Mouse (Mus musculus): ENCODE measurements around the gene Urad.

Urad gene

DNA sequence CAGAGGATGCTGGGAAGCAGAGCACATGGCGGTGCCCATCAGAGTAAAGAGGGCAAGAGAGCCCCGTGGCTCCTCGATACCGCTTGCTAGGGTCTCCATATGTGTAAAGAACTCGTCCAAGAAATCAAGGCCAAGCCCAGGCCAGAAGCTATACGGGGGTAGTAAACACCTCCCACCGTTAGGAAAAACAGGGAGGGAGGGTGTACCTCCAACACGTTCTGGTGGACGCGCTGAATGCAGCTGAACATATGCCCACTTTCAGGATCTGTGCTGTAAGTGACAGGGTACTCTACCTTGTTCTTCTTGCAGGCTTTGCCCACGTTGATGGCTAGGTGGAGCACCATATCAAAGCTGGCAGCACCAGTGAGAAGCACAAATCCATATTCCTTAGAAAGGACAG lies 3.7 kb upstream of the Urad start:
- no peak for DNase-seq (ENCODE audit: low read depth, low spot score)

DNA sequence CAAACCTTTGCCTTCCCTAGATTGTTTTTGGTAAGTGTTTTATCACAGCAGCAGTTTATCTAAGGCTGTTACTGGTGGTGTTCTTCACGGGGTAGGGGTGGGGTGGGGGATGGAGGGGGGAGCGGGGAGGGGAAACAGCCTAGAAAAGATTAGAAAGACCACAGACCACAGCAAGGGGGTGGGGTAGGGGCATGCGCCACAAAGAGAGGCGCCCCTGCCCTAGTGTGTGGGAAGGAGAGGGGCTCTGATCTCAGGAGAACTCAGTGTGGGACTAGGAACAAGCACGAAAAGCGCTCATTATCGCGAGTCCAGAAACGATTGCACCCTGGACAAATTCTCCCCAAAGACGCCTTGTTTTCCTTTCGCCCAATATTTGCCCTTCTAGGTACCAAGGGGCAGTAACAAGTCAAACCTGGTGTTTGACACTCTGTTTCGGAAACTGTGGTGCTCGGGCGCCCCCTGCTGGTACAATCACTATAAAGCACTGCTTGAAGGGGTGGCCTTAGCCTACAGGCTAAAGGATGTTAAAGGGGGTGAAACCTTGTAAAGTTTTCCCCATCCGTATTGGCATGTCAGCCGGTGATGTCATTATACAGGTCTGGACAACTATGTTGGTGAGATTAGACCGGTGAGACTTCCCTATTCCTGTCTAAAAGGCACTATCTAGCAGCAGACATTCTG lies 1.1 kb upstream of the Urad start:
- DNase-seq (ENCODE audit: low read depth, low spot score), result no peak

- DNase-seq (ENCODE audit: low read depth, low spot score), result peak; percentile 74
Measured at GRCm38 (mm10) chr5:147319653-147320052, 2.6 kb downstream of the Urad start.

GRCm38 (mm10) chr5:147317991-147318390 lies 4.2 kb downstream of the Urad start:
- no peak for DNase-seq (ENCODE audit: low read depth, low spot score)

DNA sequence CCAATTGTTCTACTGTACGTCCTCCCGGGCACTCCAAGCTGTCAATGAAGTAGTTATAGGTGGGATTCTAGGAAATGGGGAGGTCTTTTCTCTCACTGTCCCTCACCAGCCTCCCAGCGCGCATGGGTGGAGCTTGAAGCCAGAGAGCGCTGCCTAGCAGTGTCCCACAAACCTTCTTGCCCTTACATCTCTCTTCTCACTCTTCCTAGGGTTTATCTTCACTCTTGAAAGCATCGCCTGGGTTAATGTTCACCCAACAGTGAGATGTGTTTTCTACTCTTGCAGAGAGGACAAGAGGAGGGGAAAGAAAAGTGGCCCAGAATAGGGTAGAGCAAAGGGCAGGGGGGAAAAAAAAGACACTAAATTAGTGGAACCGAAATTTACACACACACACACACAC lies 4.9 kb downstream of the Urad start:
- no peak for DNase-seq (ENCODE audit: low read depth, low spot score)

GRCm38 (mm10) chr5:147315432-147316075 lies 6.7 kb downstream of the Urad start:
- no peak for DNase-seq (ENCODE audit: low read depth, low spot score)

GRCm38 (mm10) chr5:147314646-147315431 lies 7.4 kb downstream of the Urad start:
- DNase-seq (ENCODE audit: low read depth, low spot score), result no peak

DNA sequence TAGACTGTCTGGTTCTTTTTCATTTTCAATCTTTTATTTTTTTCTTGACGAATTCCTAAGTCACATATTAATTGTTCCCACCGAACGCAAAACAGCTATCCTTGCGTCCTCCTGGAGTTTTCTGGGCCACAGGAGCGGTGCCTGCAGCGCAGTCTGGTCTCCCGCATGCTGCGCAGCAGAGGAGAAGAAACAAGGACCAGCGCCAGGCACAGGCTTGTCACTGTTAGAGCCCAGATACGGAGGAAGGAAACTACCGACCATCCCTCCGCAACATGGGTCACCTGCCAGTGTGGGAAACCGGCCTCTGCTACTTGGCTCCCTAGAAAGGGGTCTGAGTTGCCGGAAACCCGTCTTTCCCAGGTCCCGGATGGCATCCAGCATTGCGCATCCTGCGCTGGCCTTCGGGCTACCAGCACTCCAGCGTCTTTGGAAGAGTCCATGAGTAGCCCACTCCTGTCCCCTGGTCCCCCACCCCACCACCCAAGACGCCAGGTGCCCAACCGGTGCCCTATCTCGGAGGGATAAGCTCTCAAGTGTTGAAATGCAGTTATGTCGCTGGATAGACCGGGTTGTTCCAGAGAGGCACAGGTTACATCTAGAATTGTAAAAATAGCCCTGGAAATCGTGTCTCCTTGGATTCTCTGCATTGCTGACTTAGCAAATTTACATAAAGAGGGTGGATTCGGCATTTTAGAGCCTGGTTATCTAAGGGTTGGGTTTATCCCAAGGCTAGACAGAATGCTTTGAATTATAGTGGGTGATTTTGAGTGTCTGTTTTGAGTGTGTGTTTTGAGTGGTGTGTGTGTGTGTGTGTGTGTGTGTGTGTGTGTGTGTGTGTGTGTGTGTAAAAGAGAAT lies 9.2 kb downstream of the Urad start:
- no peak for DNase-seq (ENCODE audit: low read depth, low spot score)

- DNase-seq (ENCODE audit: low read depth, low spot score), result no peak
Measured at GRCm38 (mm10) chr5:147309786-147310185, 12.5 kb downstream of the Urad start.

GRCm38 (mm10) chr5:147308451-147308850 lies 13.8 kb downstream of the Urad start:
- DNase-seq (ENCODE audit: low read depth, low spot score), result no peak

DNA sequence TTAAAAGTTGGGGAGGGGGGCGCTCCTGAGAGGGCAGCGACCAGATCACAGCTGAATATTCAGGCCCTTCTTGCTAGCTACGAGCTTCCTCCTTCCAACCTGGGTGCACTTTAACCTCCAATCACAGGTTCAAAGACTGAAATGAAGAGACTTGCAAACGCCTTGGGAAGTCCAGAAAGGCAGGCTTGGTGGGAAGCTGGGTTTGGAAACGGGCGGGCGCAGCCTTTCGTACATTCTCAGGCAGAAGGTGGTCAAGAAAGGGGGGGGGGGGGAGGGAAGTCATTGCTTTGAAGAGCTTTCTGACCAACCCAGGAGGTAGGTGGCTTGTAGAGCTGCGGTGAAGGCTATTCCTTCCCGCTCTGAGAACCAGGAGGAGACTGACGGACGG lies 14.8 kb downstream of the Urad start:
- DNase-seq (ENCODE audit: low read depth, low spot score), result no peak

- DNase-seq (ENCODE audit: low read depth, low spot score), result no peak
Measured at GRCm38 (mm10) chr5:147306638-147307397, 15.4 kb downstream of the Urad start, which contains the start of gene Cdx2. Cdx2 (minus strand) TSS chr5:147307270.

GRCm38 (mm10) chr5:147305856-147306637 lies 16.2 kb downstream of the Urad start:
- DNase-seq (ENCODE audit: low read depth, low spot score), result no peak

GRCm38 (mm10) chr5:147305166-147305565 lies 17.1 kb downstream of the Urad start:
- DNase-seq (ENCODE audit: low read depth, low spot score), result no peak

- no peak for DNase-seq (ENCODE audit: low read depth, low spot score)
Measured at GRCm38 (mm10) chr5:147304276-147305155, 17.7 kb downstream of the Urad start.

- no peak for DNase-seq (ENCODE audit: low read depth, low spot score)
Measured at GRCm38 (mm10) chr5:147302746-147303400, 19.4 kb downstream of the Urad start.

- DNase-seq (ENCODE audit: low read depth, low spot score), result no peak
Measured at GRCm38 (mm10) chr5:147302141-147302540, 20.1 kb downstream of the Urad start.

DNA sequence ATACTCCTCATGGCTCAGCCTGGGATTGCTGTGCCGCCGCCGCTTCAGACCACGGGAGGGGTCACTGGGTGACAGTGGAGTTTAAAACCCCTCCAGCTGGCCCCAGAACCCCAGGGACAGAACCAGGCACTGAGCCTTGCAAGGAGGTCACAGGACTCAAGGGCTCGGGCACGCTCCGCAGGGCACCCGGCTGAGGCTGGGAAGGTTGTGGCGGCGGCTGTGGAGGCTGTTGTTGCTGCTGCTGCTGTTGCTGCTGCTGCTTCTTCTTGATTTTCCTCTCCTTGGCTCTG lies 20.5 kb downstream of the Urad start:
- no peak for DNase-seq (ENCODE audit: low read depth, low spot score)

Data from forelimb bud, embryonic 11.5 days (tissue).